Mouse (Mus musculus): ENCODE measurements around the gene Srd5a2.

DNA sequence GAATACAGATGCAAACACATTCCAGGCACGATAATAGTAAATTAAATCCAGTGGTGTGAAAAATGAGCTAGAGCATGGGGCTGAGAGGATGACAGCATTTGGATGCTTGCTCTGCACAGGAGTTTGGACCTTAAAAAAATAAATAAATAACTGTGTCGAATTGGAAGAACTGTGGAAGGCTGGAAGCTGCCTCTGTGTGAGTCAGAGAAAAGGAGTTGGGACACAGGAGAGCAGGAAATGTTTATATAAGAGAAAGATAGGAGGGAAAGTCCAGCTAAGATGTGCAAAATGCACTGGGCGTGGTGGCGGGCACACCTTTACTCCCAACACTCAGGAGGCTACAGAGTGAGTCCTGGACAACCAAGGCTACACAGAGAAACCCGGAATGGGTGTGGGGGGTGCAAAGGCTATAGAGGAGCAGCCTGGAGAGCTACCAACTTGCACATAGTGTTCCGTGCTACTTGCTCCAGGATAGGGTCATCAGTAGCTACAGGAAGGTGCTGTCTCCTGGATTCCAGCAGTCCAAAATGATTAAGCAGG is 32.4 kb upstream of the Srd5a2 start:
- TF ChIP-seq TAL1 (IDR thresholded peaks at IDR 0.05; ENCODE audit: low read length) (no peak), GATA1 (IDR thresholded peaks at IDR 0.05; ENCODE audit: low read length) (no peak)
